Mouse (Mus musculus) hindbrain, embryonic 16.5 days (tissue): ENCODE data around the gene Vkorc1. TPM values are rescaled to one million over a fixed set of nuclear protein-coding genes. Genes with fewer than 3 reads are reported as not detected.

ENCODE experiments used
- ATAC-seq: fragments of 200-750 bp; cut with Nextera tagmentation; 2 replicates; pipeline ENCODE4 v1.8.0; 2017; ENCODE audit warnings: moderate TSS enrichment, moderate library complexity
- H3K27ac ChIP-seq: fragments of 300-500 bp; sonication (generic); 2 replicates; pipeline ENCODE4 v1.5.1; 2014; ENCODE audit warnings: low read depth, mild to moderate bottlenecking, control low read depth, low read length, moderate library complexity
- H3K27me3 ChIP-seq: fragments of 300-500 bp; sonication (generic); replicated peaks from 2 replicates; pipeline ENCODE4 v1.6.1; 2014; ENCODE audit warnings: low read length; ENCODE audit not compliant: control insufficient read depth, insufficient read depth
- H3K36me3 ChIP-seq: fragments of 300-500 bp; sonication (generic); 2 replicates; pipeline ENCODE4 v1.6.1; 2014; ENCODE audit warnings: mild to moderate bottlenecking, low read length, moderate library complexity, mixed read lengths; ENCODE audit not compliant: control insufficient read depth, insufficient read depth
- H3K4me1 ChIP-seq: fragments of 300-500 bp; sonication (generic); 2 replicates; pipeline ENCODE4 v1.6.1; 2014; ENCODE audit warnings: low read depth, low read length; ENCODE audit not compliant: control insufficient read depth, insufficient read depth
- H3K4me2 ChIP-seq: fragments of 300-500 bp; sonication (generic); 2 replicates; pipeline ENCODE4 v1.6.1; 2014; ENCODE audit warnings: mild to moderate bottlenecking, low read length, control low read depth, moderate library complexity
- H3K4me3 ChIP-seq: fragments of 300-500 bp; sonication (generic); 2 replicates; pipeline ENCODE4 v1.5.1; 2014; ENCODE audit warnings: mild to moderate bottlenecking, low read length, control low read depth, moderate library complexity
- H3K9ac ChIP-seq: fragments of 300-500 bp; sonication (generic); 2 replicates; pipeline ENCODE4 v1.6.1; 2014; ENCODE audit warnings: low read depth, mild to moderate bottlenecking, control low read depth, low read length, moderate library complexity
- H3K9me3 ChIP-seq: fragments of 300-500 bp; sonication (generic); 2 replicates; pipeline ENCODE4 v1.6.1; 2014; ENCODE audit warnings: mild to moderate bottlenecking, low read length, moderate library complexity; ENCODE audit not compliant: control insufficient read depth
- WGBS: fragments of 180-500 bp; shearing (Covaris S2); extraction: QIAGEN DNeasy Blood & Tissue Kit; methylation state at CpG from one replicate; pipeline ENCODE4 v1.1.7; 2014; 5-methylcytosine and 5-hydroxymethylcytosine counted together
- polyA plus RNA-seq: library from polyadenylated mRNA; unstranded; fragments of >200 nt; fragmentation: Nextera tagmentation; extraction: Ambion mirVana; gene quantifications from 2 replicates; pipeline ENCODE4 v1.2.1, GENCODE M21; 2015

The Vkorc1 gene
- polyA plus RNA-seq, 1 experiment from 2014 or later, result 75.2 TPM

GRCm38 (mm10) chr7:127922451-127923275, 27.2 kb upstream of the Vkorc1 start:
- peaks cover 4% of the 10 kb centered on the region for H3K36me3 ChIP-seq
- no peak overlapping the region for H3K4me3 ChIP-seq
- no peak for ATAC-seq
- no peaks in the 10 kb centered on the region for H3K4me1 ChIP-seq
- no peak overlapping the region for H3K27ac ChIP-seq
- peaks cover 1% of the 10 kb centered on the region for H3K27me3 ChIP-seq
- H3K9ac ChIP-seq, result no peak overlapping the region
- no peaks in the 10 kb centered on the region for H3K9me3 ChIP-seq
- WGBS, result 92% methylated on average over 6 of the region's 6 CpGs
- H3K4me2 ChIP-seq, result no peak overlapping the region

- Histone ChIP-seq H3K9me3 (no peaks in the 10 kb centered on the region), H3K36me3 (peaks cover 8% of the 10 kb centered on the region), H3K4me2 (no peak overlapping the region), H3K4me3 (no peak overlapping the region), H3K9ac (no peak overlapping the region), H3K4me1 (no peaks in the 10 kb centered on the region), H3K27me3 (no peaks in the 10 kb centered on the region), H3K27ac (no peak overlapping the region)
- no peak for ATAC-seq
- WGBS, result 66% methylated on average over 8 of the region's 8 CpGs
Measured at GRCm38 (mm10) chr7:127921516-127921915, 26.1 kb upstream of the Vkorc1 start.

GRCm38 (mm10) chr7:127919290-127919689, 23.9 kb upstream of the Vkorc1 start:
- no peak overlapping the region for H3K9ac ChIP-seq
- no peaks in the 10 kb centered on the region for H3K27me3 ChIP-seq
- no peak overlapping the region for H3K4me3 ChIP-seq
- WGBS, result 81% methylated on average over 7 of the region's 7 CpGs
- H3K27ac ChIP-seq, result no peak overlapping the region
- no peaks in the 10 kb centered on the region for H3K4me1 ChIP-seq
- H3K36me3 ChIP-seq, result peaks cover 8% of the 10 kb centered on the region
- ATAC-seq, result no peak
- H3K4me2 ChIP-seq, result no peak overlapping the region
- H3K9me3 ChIP-seq, result no peaks in the 10 kb centered on the region

- Histone ChIP-seq H3K36me3 (peaks cover 8% of the 10 kb centered on the region), H3K27ac (no peak overlapping the region), H3K9ac (no peak overlapping the region), H3K27me3 (no peaks in the 10 kb centered on the region), H3K4me1 (peaks cover 1% of the 10 kb centered on the region), H3K4me3 (no peak overlapping the region), H3K9me3 (no peaks in the 10 kb centered on the region), H3K4me2 (no peak overlapping the region)
- no peak for ATAC-seq
- WGBS, result 57% methylated on average over 3 of the region's 3 CpGs
Measured at GRCm38 (mm10) chr7:127918203-127918602, 22.8 kb upstream of the Vkorc1 start.

GRCm38 (mm10) chr7:127915293-127915692, 19.9 kb upstream of the Vkorc1 start:
- ATAC-seq, result no peak
- peaks cover 8% of the 10 kb centered on the region for H3K36me3 ChIP-seq
- H3K9ac ChIP-seq, result no peak overlapping the region
- WGBS, result 91% methylated on average over 12 of the region's 12 CpGs
- no peak overlapping the region for H3K4me3 ChIP-seq
- H3K4me1 ChIP-seq, result peaks cover 8% of the 10 kb centered on the region
- no peak overlapping the region for H3K27ac ChIP-seq
- no peaks in the 10 kb centered on the region for H3K9me3 ChIP-seq
- H3K27me3 ChIP-seq, result no peaks in the 10 kb centered on the region
- no peak overlapping the region for H3K4me2 ChIP-seq

GRCm38 (mm10) chr7:127912938-127913337, 17.5 kb upstream of the Vkorc1 start:
- H3K9me3 ChIP-seq, result no peaks in the 10 kb centered on the region
- H3K36me3 ChIP-seq, result peaks cover 20% of the 10 kb centered on the region
- 21% methylated on average over 4 of the region's 4 CpGs for WGBS
- H3K4me1 ChIP-seq, result peaks cover 8% of the 10 kb centered on the region
- peak overlapping the region; percentile 92 for H3K4me2 ChIP-seq
- no peak overlapping the region; the same call in 1 of the 2 replicates for H3K27ac ChIP-seq
- peak overlapping the region; percentile 96 for H3K4me3 ChIP-seq
- ATAC-seq, result no peak
- peak overlapping the region; percentile 87 for H3K9ac ChIP-seq
- no peaks in the 10 kb centered on the region for H3K27me3 ChIP-seq

GRCm38 (mm10) chr7:127912190-127912871, 16.9 kb upstream of the Vkorc1 start, which contains the start of gene Kat8:
Kat8 (plus strand) TSS chr7:127912516.
- peak within 1 kb of the TSS; percentile 87 for H3K9ac ChIP-seq
- H3K27ac ChIP-seq, result peak within 1 kb of the TSS; percentile 86
- H3K36me3 ChIP-seq, result peaks cover 26% of the 10 kb centered on the region
- under 1% methylated on average over 39 of the region's 40 CpGs for WGBS
- peaks cover 8% of the 10 kb centered on the region for H3K4me1 ChIP-seq
- H3K27me3 ChIP-seq, result no peaks in the 10 kb centered on the region
- peak within 1 kb of the TSS; percentile 92 for H3K4me2 ChIP-seq
- H3K4me3 ChIP-seq, result peak within 1 kb of the TSS; percentile 96
- peak; percentile 97 for ATAC-seq
- no peaks in the 10 kb centered on the region for H3K9me3 ChIP-seq

- no peak overlapping the region for H3K27ac ChIP-seq
- no peak overlapping the region for H3K4me2 ChIP-seq
- H3K9me3 ChIP-seq, result no peaks in the 10 kb centered on the region
- ATAC-seq, result no peak
- 93% methylated on average over 4 of the region's 4 CpGs for WGBS
- no peak overlapping the region for H3K9ac ChIP-seq
- H3K27me3 ChIP-seq, result no peaks in the 10 kb centered on the region
- H3K4me1 ChIP-seq, result peaks cover 17% of the 10 kb centered on the region
- H3K4me3 ChIP-seq, result no peak overlapping the region
- H3K36me3 ChIP-seq, result peaks cover 24% of the 10 kb centered on the region
Measured at GRCm38 (mm10) chr7:127908656-127909055, 13.2 kb upstream of the Vkorc1 start.

- Histone ChIP-seq H3K36me3 (peaks cover 24% of the 10 kb centered on the region), H3K27me3 (no peaks in the 10 kb centered on the region), H3K4me3 (no peak overlapping the region), H3K4me2 (no peak overlapping the region), H3K9me3 (no peaks in the 10 kb centered on the region), H3K4me1 (peaks cover 14% of the 10 kb centered on the region), H3K9ac (no peak overlapping the region), H3K27ac (no peak overlapping the region)
- ATAC-seq, result no peak
- 94% methylated on average over 12 of the region's 12 CpGs for WGBS
Measured at GRCm38 (mm10) chr7:127907939-127908338, 12.5 kb upstream of the Vkorc1 start.
